Comparison of ENCODE assay signal across 7 mouse cellular contexts in genomic region chr9:66067542-66067941, GRCm38 (mm10). TPM values are rescaled to one million over a fixed set of nuclear protein-coding genes. Genes with fewer than 3 reads are reported as not detected.
A peak's percentile ranks its signal among the peaks of the same experiment; 100 is the strongest.
DNase-seq lines count a peak whose midpoint lies in the region; ATAC-seq and TF ChIP-seq lines count a peak whose summit lies in the region.

No protein-coding gene starts in this region.

- no peak overlapping the region for H3K27ac ChIP-seq in layer of hippocampus, adult 2 months
- H3K27ac ChIP-seq in embryonic facial prominence, embryonic 11.5 days (replicated peaks; ENCODE audit: low read depth, low read length), result no peak overlapping the region
- no peak overlapping the region for H3K27ac ChIP-seq in kidney, postnatal 0 days

- TF ChIP-seq CTCF in layer of hippocampus, adult 2 months (conservative IDR thresholded peaks at IDR 0.05), result peak; percentile 75
- TF ChIP-seq CTCF in kidney, postnatal 0 days (IDR thresholded peaks at IDR 0.05; ENCODE audit: low read depth), result peak; percentile 80

- no peaks in the 10 kb centered on the region for H3K9me3 ChIP-seq in embryonic facial prominence, embryonic 11.5 days (replicated peaks; ENCODE audit: control insufficient read depth, low read length)
- no peaks in the 10 kb centered on the region for H3K9me3 ChIP-seq in kidney, postnatal 0 days (replicated peaks; ENCODE audit: low read length)

- no peak overlapping the region for H3K4me3 ChIP-seq in layer of hippocampus, adult 2 months
- no peak overlapping the region for H3K4me3 ChIP-seq in embryonic facial prominence, embryonic 11.5 days (ENCODE audit: low read depth, low read length)
- no peak overlapping the region for H3K4me3 ChIP-seq in kidney, postnatal 0 days (replicated peaks; ENCODE audit: low read depth, low read length)

- no peak for DNase-seq in layer of hippocampus, adult 2 months (ENCODE audit: low spot score in 2 of 2)
- no peak for DNase-seq in layer of hippocampus, postnatal 25 days (ENCODE audit: extremely low spot score in 1 of 2, low spot score in 1 of 2)
- DNase-seq in Muller cell, postnatal 12 days (ENCODE audit: inconsistent ontology term), result peak; percentile 37
- peak; percentile 49 for DNase-seq in embryonic facial prominence, embryonic 11.5 days (ENCODE audit: low spot score)
- peak; percentile 75 for DNase-seq in kidney, postnatal 0 days (ENCODE audit: low spot score)
- DNase-seq in frontal cortex, postnatal 14 days (ENCODE audit: low spot score in 2 of 2), result no peak

- peaks cover 2% of the 10 kb centered on the region for H3K4me1 ChIP-seq in embryonic facial prominence, embryonic 11.5 days (ENCODE audit: control insufficient read depth, insufficient read depth, low read length)
- H3K4me1 ChIP-seq in kidney, postnatal 0 days (replicated peaks; ENCODE audit: insufficient read depth, low read length), result peaks cover 5% of the 10 kb centered on the region; the same call in 1 of the 2 replicates

- no peak overlapping the region for H3K9ac ChIP-seq in embryonic facial prominence, embryonic 11.5 days (replicated peaks; ENCODE audit: low read length)
- H3K9ac ChIP-seq in kidney, postnatal 0 days (ENCODE audit: low read depth, low read length), result no peak overlapping the region

- 26% methylated on average over 5 of the region's 5 CpGs for WGBS in embryonic facial prominence, embryonic 11.5 days
- WGBS in kidney, postnatal 0 days, result 26% methylated on average over 5 of the region's 5 CpGs

- peaks cover 13% of the 10 kb centered on the region for H3K27me3 ChIP-seq in embryonic facial prominence, embryonic 11.5 days (ENCODE audit: control insufficient read depth, insufficient read depth, low read length)
- peaks cover 6% of the 10 kb centered on the region; the same call in 1 of the 2 replicates for H3K27me3 ChIP-seq in kidney, postnatal 0 days (ENCODE audit: insufficient read depth, low read length)

- no peak overlapping the region for H3K4me2 ChIP-seq in embryonic facial prominence, embryonic 11.5 days (ENCODE audit: low read depth, low read length)
- no peak overlapping the region for H3K4me2 ChIP-seq in kidney, postnatal 0 days (ENCODE audit: low read length)

- ATAC-seq in embryonic facial prominence, embryonic 11.5 days (replicated peaks; ENCODE audit: insufficient number of reproducible peaks, low FRiP score, low TSS enrichment, low read depth), result no peak
- ATAC-seq in kidney, postnatal 0 days (replicated peaks; ENCODE audit: low FRiP score, low read depth), result no peak
- peak; percentile 48 for ATAC-seq in megakaryocyte-erythroid progenitor cell, adult 5-6 weeks (replicated peaks; ENCODE audit: low FRiP score, low TSS enrichment, poor library complexity, severe bottlenecking)

- peaks cover 15% of the 10 kb centered on the region for H3K36me3 ChIP-seq in embryonic facial prominence, embryonic 11.5 days (replicated peaks; ENCODE audit: control insufficient read depth, insufficient read depth, low read depth, low read length)
- peaks cover 42% of the 10 kb centered on the region for H3K36me3 ChIP-seq in kidney, postnatal 0 days (ENCODE audit: insufficient read depth, low read length)

RNA-seq across cellular contexts. Expression of gene Snx22, which starts 2.0 kb away (rescaled TPM):
- 1 to 10 TPM; 4.6 to 6.9 TPM for total RNA-seq in layer of hippocampus, adult 2 months (2021)
- 1 to 10 TPM; 4.9 to 6.3 TPM for total RNA-seq in layer of hippocampus, postnatal 25 days (2021)
- 4.1 and 4.7 TPM in 2 replicates for polyA plus RNA-seq in embryonic facial prominence, embryonic 11.5 days (2014; fragmentation: Nextera tagmentation; extraction: Ambion mirVana)
- 1.1 and 1.4 TPM in 2 replicates for polyA plus RNA-seq in kidney, postnatal 0 days (2015; fragmentation: Nextera tagmentation; extraction: Ambion mirVana)
- 1.3 and 2.2 TPM in 2 replicates for total RNA-seq in megakaryocyte-erythroid progenitor cell, adult 5-6 weeks (2014; fragmentation: Nextera tagmentation)
- 0.80 and 0.99 TPM in 2 replicates for total RNA-seq in megakaryocyte-erythroid progenitor cell, adult 5-6 weeks (2017)

RNA-seq across cellular contexts. Expression of gene Ppib, which starts 7.5 kb away (rescaled TPM):
- total RNA-seq in layer of hippocampus, adult 2 months (2021), result 100 to 1,000 TPM; 195 to 201 TPM
- total RNA-seq in layer of hippocampus, postnatal 25 days (2021), result 100 to 1,000 TPM; 229 to 238 TPM
- polyA plus RNA-seq in embryonic facial prominence, embryonic 11.5 days (2014; fragmentation: Nextera tagmentation; extraction: Ambion mirVana), result 543 and 552 TPM in 2 replicates
- polyA plus RNA-seq in kidney, postnatal 0 days (2015; fragmentation: Nextera tagmentation; extraction: Ambion mirVana), result 760 and 789 TPM in 2 replicates
- 322 and 412 TPM in 2 replicates for total RNA-seq in megakaryocyte-erythroid progenitor cell, adult 5-6 weeks (2014; fragmentation: Nextera tagmentation)
- total RNA-seq in megakaryocyte-erythroid progenitor cell, adult 5-6 weeks (2017), result 561 and 601 TPM in 2 replicates

RNA-seq across cellular contexts. Expression of gene Snx1, which starts 58.8 kb away (rescaled TPM):
- 10 to 100 TPM; 85.5 to 86.1 TPM for total RNA-seq in layer of hippocampus, adult 2 months (2021)
- total RNA-seq in layer of hippocampus, postnatal 25 days (2021), result 10 to 100 TPM; 73.8 to 87.8 TPM
- polyA plus RNA-seq in embryonic facial prominence, embryonic 11.5 days (2014; fragmentation: Nextera tagmentation; extraction: Ambion mirVana), result 144 and 148 TPM in 2 replicates
- 131 and 141 TPM in 2 replicates for polyA plus RNA-seq in kidney, postnatal 0 days (2015; fragmentation: Nextera tagmentation; extraction: Ambion mirVana)
- total RNA-seq in megakaryocyte-erythroid progenitor cell, adult 5-6 weeks (2014; fragmentation: Nextera tagmentation), result 99.7 and 107 TPM in 2 replicates
- total RNA-seq in megakaryocyte-erythroid progenitor cell, adult 5-6 weeks (2017), result 114 and 128 TPM in 2 replicates

RNA-seq across cellular contexts. Expression of gene Ciao2a, which starts 58.9 kb away (rescaled TPM):
- total RNA-seq in layer of hippocampus, adult 2 months (2021), result 10 to 100 TPM; 25.9 to 26.3 TPM
- total RNA-seq in layer of hippocampus, postnatal 25 days (2021), result 10 to 100 TPM; 23.6 to 29.3 TPM
- polyA plus RNA-seq in embryonic facial prominence, embryonic 11.5 days (2014; fragmentation: Nextera tagmentation; extraction: Ambion mirVana), result 184 and 206 TPM in 2 replicates
- polyA plus RNA-seq in kidney, postnatal 0 days (2015; fragmentation: Nextera tagmentation; extraction: Ambion mirVana), result 173 and 186 TPM in 2 replicates
- total RNA-seq in megakaryocyte-erythroid progenitor cell, adult 5-6 weeks (2014; fragmentation: Nextera tagmentation), result 167 and 182 TPM in 2 replicates
- total RNA-seq in megakaryocyte-erythroid progenitor cell, adult 5-6 weeks (2017), result 165 and 169 TPM in 2 replicates

Comparison
In these comparisons a context has a peak if more than half of its experiments do, and no peak if none do; other contexts are left out.
1. DNase-seq: peak in Muller cell, postnatal 12 days (single experiment), embryonic facial prominence, embryonic 11.5 days (single experiment) and kidney, postnatal 0 days (single experiment); none in layer of hippocampus, adult 2 months (0 of 2), layer of hippocampus, postnatal 25 days (0 of 2) and frontal cortex, postnatal 14 days (0 of 2).